Mouse (Mus musculus) neural tube, embryonic 14.5 days (tissue): ENCODE measurements around the gene Plekhf1. TPM values are rescaled to one million over a fixed set of nuclear protein-coding genes. Genes with fewer than 3 reads are reported as not detected.

Experiments used
- ATAC-seq: fragments of 200-750 bp; cut with Nextera tagmentation; 2 replicates; pipeline ENCODE4 v1.8.0; 2017; ENCODE audit warnings: low read depth, mild to moderate bottlenecking, moderate TSS enrichment, moderate library complexity
- H3K27ac ChIP-seq: fragments of 300-500 bp; sonication (generic); 2 replicates; pipeline ENCODE4 v1.5.1; 2014; ENCODE audit warnings: low read depth, mild to moderate bottlenecking, control low read depth, low read length, moderate library complexity, mixed read lengths
- H3K27me3 ChIP-seq: fragments of 300-500 bp; sonication (generic); 2 replicates; pipeline ENCODE4 v1.6.1; 2014; ENCODE audit warnings: low read length; ENCODE audit not compliant: control insufficient read depth, insufficient read depth
- H3K36me3 ChIP-seq: fragments of 300-500 bp; sonication (generic); 2 replicates; pipeline ENCODE4 v1.6.1; 2014; ENCODE audit warnings: low read length, mixed read lengths; ENCODE audit not compliant: control insufficient read depth, insufficient read depth
- H3K4me1 ChIP-seq: fragments of 300-500 bp; sonication (generic); 2 replicates; pipeline ENCODE4 v1.6.1; 2014; ENCODE audit warnings: low read length; ENCODE audit not compliant: control insufficient read depth, insufficient read depth
- H3K4me2 ChIP-seq: fragments of 300-500 bp; sonication (generic); 2 replicates; pipeline ENCODE4 v1.6.1; 2014; ENCODE audit warnings: mild to moderate bottlenecking, low read depth, low read length, control low read depth
- H3K4me3 ChIP-seq: fragments of 300-500 bp; sonication (generic); 2 replicates; pipeline ENCODE4 v1.5.1; 2014; ENCODE audit warnings: low read depth, low read length, control low read depth, mixed read lengths
- H3K9ac ChIP-seq: fragments of 300-500 bp; sonication (generic); replicated peaks from 2 replicates; pipeline ENCODE4 v1.6.1; 2014; ENCODE audit warnings: low read depth, mild to moderate bottlenecking, control low read depth, low read length, mixed read lengths
- H3K9me3 ChIP-seq: fragments of 300-500 bp; sonication (generic); 2 replicates; pipeline ENCODE4 v1.6.1; 2016; ENCODE audit warnings: low read length; ENCODE audit not compliant: control insufficient read depth
- WGBS: fragments of 180-500 bp; shearing (Covaris S2); extraction: QIAGEN DNeasy Blood & Tissue Kit; methylation state at CpG from one replicate; pipeline ENCODE4 v1.1.7; 2014; 5-methylcytosine and 5-hydroxymethylcytosine counted together
- polyA plus RNA-seq: library from polyadenylated mRNA; unstranded; fragments of >200 nt; fragmentation: Nextera tagmentation; extraction: Ambion mirVana; gene quantifications from 2 replicates; pipeline ENCODE4 v1.2.1, GENCODE M21; 2014

Plekhf1 gene
- polyA plus RNA-seq, 1 experiment from 2014 or later, result 0.32 TPM

DNA sequence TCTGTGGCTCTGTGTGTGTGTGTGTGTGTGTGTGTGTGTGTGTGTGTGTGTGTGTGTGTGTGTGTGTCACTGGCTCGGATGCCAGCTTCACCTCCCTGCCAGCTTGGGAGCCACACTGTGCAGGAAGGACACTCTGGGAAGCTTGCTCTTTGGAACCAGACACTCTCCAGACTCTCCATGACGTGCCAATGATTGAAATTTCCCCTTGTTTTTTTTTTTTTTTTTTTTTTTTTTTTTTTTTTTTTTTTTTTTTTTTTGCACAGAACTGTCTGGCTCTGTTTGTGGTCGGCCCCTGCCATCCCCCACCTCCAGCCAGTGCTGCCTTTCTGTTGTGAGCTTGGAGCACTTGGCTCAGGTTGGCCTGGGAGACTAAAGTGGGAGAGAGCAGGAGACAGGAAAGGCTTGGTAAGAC, 15.2 kb downstream of the Plekhf1 start:
- Histone ChIP-seq H3K27ac (no peak overlapping the region), H3K4me3 (no peak overlapping the region), H3K4me1 (no peaks in the 10 kb centered on the region), H3K36me3 (no peaks in the 10 kb centered on the region), H3K4me2 (no peak overlapping the region), H3K27me3 (no peaks in the 10 kb centered on the region), H3K9me3 (no peaks in the 10 kb centered on the region), H3K9ac (no peak overlapping the region)
- 55% methylated on average over 3 of the region's 3 CpGs for WGBS
- ATAC-seq, result no peak

DNA sequence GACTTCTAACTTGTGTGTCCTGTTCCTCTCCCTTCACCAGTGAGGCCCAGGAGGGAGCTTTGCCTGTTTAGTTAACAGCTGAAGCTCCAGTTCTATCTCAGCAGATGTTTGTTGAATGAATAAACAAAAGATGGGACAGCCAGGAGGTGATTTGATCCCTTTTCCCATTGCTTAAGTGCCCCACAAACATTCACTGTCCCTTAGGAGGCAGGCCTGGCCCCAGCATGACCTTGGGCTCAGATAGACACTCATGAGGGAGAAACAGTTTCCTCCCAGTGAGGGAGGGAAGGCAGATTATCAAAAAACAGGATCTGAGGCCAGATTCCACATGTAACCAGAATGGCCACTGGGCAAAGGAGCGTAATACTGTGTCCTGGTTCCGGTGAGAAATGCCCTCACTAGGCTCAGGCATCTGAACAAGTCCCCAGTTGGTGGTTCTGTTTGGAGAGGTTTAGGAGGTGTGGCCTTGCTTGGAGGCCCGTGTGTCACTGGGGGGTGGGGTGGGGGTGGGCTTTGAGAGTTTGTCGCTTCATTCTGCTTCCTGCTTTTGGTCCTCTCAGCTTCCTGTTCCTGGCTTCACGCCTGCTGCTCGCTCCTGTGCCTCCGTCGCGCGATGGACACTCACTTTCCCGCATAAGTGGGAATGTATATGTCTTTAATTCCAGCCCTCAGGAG, 18.2 kb downstream of the Plekhf1 start:
- H3K27ac ChIP-seq, result no peak overlapping the region
- H3K27me3 ChIP-seq, result no peaks in the 10 kb centered on the region
- 73% methylated on average over 11 of the region's 11 CpGs for WGBS
- H3K4me2 ChIP-seq, result no peak overlapping the region
- no peak overlapping the region for H3K4me3 ChIP-seq
- H3K36me3 ChIP-seq, result no peaks in the 10 kb centered on the region
- no peak overlapping the region for H3K9ac ChIP-seq
- H3K9me3 ChIP-seq, result no peaks in the 10 kb centered on the region
- no peaks in the 10 kb centered on the region for H3K4me1 ChIP-seq
- ATAC-seq, result no peak

- WGBS, result 76% methylated on average over 3 of the region's 3 CpGs
- H3K36me3 ChIP-seq, result no peaks in the 10 kb centered on the region
These were observed 18.8 kb downstream of the Plekhf1 start for GRCm38 (mm10) chr7:38208969-38209368.

GRCm38 (mm10) chr7:38206564-38206963, 21.3 kb downstream of the Plekhf1 start:
- no peaks in the 10 kb centered on the region for H3K4me1 ChIP-seq
- H3K9me3 ChIP-seq, result no peaks in the 10 kb centered on the region
- no peak for ATAC-seq
- no peak overlapping the region for H3K27ac ChIP-seq
- H3K4me3 ChIP-seq, result no peak overlapping the region
- H3K27me3 ChIP-seq, result no peaks in the 10 kb centered on the region
- no peak overlapping the region for H3K4me2 ChIP-seq
- no peaks in the 10 kb centered on the region for H3K36me3 ChIP-seq
- H3K9ac ChIP-seq, result no peak overlapping the region
- 79% methylated on average over 3 of the region's 3 CpGs for WGBS

More at GRCm38 (mm10) chr7:38208969-38209368, 18.8 kb downstream of the Plekhf1 start:
- no peak overlapping the region for H3K4me3 ChIP-seq
- no peak overlapping the region for H3K27ac ChIP-seq
- no peak overlapping the region for H3K4me2 ChIP-seq
- H3K9me3 ChIP-seq, result no peaks in the 10 kb centered on the region
- no peak for ATAC-seq
- no peak overlapping the region for H3K9ac ChIP-seq
- no peaks in the 10 kb centered on the region for H3K27me3 ChIP-seq
- H3K4me1 ChIP-seq, result no peaks in the 10 kb centered on the region

GRCm38 (mm10) chr7:38205801-38206200, 22.0 kb downstream of the Plekhf1 start:
- no peaks in the 10 kb centered on the region for H3K27me3 ChIP-seq
- H3K9me3 ChIP-seq, result no peaks in the 10 kb centered on the region
- no peak for ATAC-seq
- 48% methylated on average over 2 of the region's 2 CpGs for WGBS
- H3K4me1 ChIP-seq, result 0 out of 2 replicates have a peak, but pooled peaks cover 2% of the 10 kb centered on the region
- no peak overlapping the region for H3K27ac ChIP-seq
- H3K4me3 ChIP-seq, result no peak overlapping the region
- no peak overlapping the region for H3K9ac ChIP-seq
- H3K4me2 ChIP-seq, result no peak overlapping the region
- no peaks in the 10 kb centered on the region for H3K36me3 ChIP-seq

DNA sequence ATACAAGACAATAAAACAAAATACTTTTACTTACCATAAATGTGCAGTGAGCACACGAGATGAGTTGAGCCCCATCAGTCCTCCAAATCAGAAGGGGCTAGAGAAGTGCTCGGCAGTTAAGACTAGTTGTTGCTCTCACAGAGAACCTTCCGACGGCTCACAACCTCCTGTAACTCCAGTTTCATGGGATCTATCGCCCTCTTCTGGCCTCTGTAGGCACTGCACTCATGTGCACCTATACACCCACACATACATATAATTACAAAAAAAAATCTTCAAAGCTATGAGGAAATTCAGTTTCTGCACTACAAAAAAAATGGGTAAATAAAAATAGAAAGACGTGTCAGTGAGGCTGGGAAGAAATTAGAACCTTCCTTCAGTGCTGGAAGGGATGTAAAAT, 23.5 kb downstream of the Plekhf1 start:
- no peak for ATAC-seq
- Histone ChIP-seq H3K4me3 (no peak overlapping the region), H3K4me1 (0 out of 2 replicates have a peak, but pooled peaks cover 2% of the 10 kb centered on the region), H3K4me2 (no peak overlapping the region), H3K27me3 (no peaks in the 10 kb centered on the region), H3K27ac (no peak overlapping the region), H3K9me3 (no peaks in the 10 kb centered on the region), H3K36me3 (no peaks in the 10 kb centered on the region), H3K9ac (no peak overlapping the region)
- WGBS, result 91% methylated on average over 6 of the region's 6 CpGs

DNA sequence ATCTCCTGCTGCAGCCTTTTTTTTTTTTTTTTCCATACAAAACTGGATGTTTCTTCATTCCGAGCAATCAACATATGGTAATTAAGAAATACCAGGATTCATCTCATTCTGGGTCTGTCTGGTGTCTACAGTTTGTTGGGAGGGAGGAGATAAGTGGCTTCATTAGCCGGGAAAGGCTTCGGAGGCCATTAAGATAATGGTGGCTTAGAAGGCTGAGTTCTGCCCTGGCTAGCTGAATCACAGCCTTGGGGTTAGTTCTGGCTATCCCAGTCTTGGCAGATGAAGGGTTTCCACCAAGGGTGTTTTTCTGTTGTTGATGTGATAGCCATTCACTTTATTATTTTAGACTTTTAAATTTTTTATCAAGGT, 26.5 kb downstream of the Plekhf1 start:
- H3K27ac ChIP-seq, result no peak overlapping the region
- no peaks in the 10 kb centered on the region for H3K9me3 ChIP-seq
- no peaks in the 10 kb centered on the region for H3K27me3 ChIP-seq
- H3K4me3 ChIP-seq, result peak overlapping the region; percentile 24; the same call in 1 of the 2 replicates
- H3K4me1 ChIP-seq, result 0 out of 2 replicates have a peak, but pooled peaks cover 2% of the 10 kb centered on the region
- 22% methylated on average over 3 of the region's 3 CpGs for WGBS
- ATAC-seq, result peak; percentile 23; the same call in 1 of the 2 replicates
- peak overlapping the region; percentile 49 for H3K4me2 ChIP-seq
- no peak overlapping the region for H3K9ac ChIP-seq
- no peaks in the 10 kb centered on the region for H3K36me3 ChIP-seq

DNA sequence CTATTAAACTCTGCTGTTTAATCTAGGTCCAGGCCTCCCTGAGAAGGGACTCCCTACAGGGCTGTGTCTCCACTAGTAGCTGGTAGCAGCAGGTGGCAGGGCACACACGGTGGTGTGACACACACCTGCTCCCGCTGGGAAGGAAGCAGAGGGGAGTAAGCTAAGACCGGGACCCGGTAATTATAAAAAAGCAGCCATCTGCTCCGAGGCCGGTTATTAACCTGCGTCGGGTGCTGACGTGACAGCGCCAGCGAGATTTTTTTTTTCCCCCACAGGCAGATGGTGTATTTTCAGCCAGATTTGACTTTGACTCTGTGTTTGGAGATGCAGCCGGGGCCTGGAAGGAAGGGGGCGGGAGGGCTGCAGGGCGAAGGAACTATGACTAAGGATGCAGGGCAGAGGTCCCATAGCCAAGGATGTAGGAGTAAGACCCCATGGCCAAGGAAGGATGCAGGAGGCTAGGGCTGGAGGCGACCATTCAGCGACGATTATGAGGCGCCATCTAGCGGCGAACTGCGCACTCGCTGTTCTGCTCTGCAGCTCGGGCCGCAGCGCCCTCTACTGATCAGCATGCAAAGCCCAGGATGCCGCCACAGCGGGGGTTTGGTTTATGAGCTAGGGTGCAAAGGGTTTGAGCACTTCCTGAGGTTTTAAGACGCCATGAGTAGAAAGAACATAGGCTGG, 27.1 kb downstream of the Plekhf1 start:
- peak; percentile 93 for ATAC-seq
- Histone ChIP-seq H3K27ac (0 out of 2 replicates have a peak overlapping the region, but pooled peaks have one; percentile 52), H3K9me3 (no peaks in the 10 kb centered on the region), H3K4me1 (0 out of 2 replicates have a peak, but pooled peaks cover 2% of the 10 kb centered on the region), H3K27me3 (no peaks in the 10 kb centered on the region), H3K36me3 (no peaks in the 10 kb centered on the region), H3K4me2 (peak overlapping the region; percentile 49), H3K4me3 (peak overlapping the region; percentile 24), H3K9ac (peak overlapping the region; percentile 41; the same call in 1 of the 2 replicates)
- 2% methylated on average over 28 of the region's 28 CpGs for WGBS
